Mouse (Mus musculus): ENCODE data around the gene Paf1. TPM values are rescaled to one million over a fixed set of nuclear protein-coding genes. Genes with fewer than 3 reads are reported as not detected.

The Paf1 gene
- total and polyA plus RNA-seq, 3 experiments = 53.5 to 645 (median 99.9) TPM

- TF ChIP-seq MAX (IDR thresholded peaks at IDR 0.05; ENCODE audit: low read length) = no peak
- TF ChIP-seq KAT2A (conservative IDR thresholded peaks at IDR 0.05; ENCODE audit: low read depth, low read length) = no peak
- TF ChIP-seq SMC3 (IDR thresholded peaks at IDR 0.05; ENCODE audit: low read depth, low read length) = peak; percentile 29; the same call in 1 of the 2 replicates
- TF ChIP-seq RCOR1 (IDR thresholded peaks at IDR 0.05; ENCODE audit: low read depth, low read length) = no peak
- no peak for TF ChIP-seq RAD21 (IDR thresholded peaks at IDR 0.05; ENCODE audit: low read depth, low read length)
- TF ChIP-seq CHD1 (IDR thresholded peaks at IDR 0.05; ENCODE audit: low read depth, low read length) = no peak
- no peak for TF ChIP-seq ZC3H11A (IDR thresholded peaks at IDR 0.05; ENCODE audit: low read depth, low read length)
- peak; percentile 62 for TF ChIP-seq SIN3A (IDR thresholded peaks at IDR 0.05; ENCODE audit: low read length)
- no peak for TF ChIP-seq MYB (IDR thresholded peaks at IDR 0.05; ENCODE audit: low read depth, low read length)
- TF ChIP-seq MYC (IDR thresholded peaks at IDR 0.05; ENCODE audit: low read depth, low read length) = no peak
- no peak for TF ChIP-seq ZKSCAN1 (IDR thresholded peaks at IDR 0.05; ENCODE audit: low read depth, low read length)
- TF ChIP-seq GABPA (IDR thresholded peaks at IDR 0.05; ENCODE audit: low read depth, low read length) = no peak
- TF ChIP-seq CHD2 (IDR thresholded peaks at IDR 0.05; ENCODE audit: low read length) = peak; percentile 66
- no peak for TF ChIP-seq TAL1 (IDR thresholded peaks at IDR 0.05; ENCODE audit: low read length)
- peak; percentile 44 to 66; a peak in 3 of 4 replicates for TF ChIP-seq POLR2A (IDR thresholded peaks at IDR 0.05; ENCODE audit: control insufficient read depth in 1 of 2, insufficient read depth in 1 of 2, low read depth in 1 of 2, low read length in 2 of 2, poor library complexity in 1 of 2)
- TF ChIP-seq JUND (IDR thresholded peaks at IDR 0.05; ENCODE audit: low read depth, low read length) = no peak
- TF ChIP-seq ZMIZ1 (IDR thresholded peaks at IDR 0.05; ENCODE audit: low read depth, low read length) = no peak
- TF ChIP-seq POLR2AphosphoS2 (IDR thresholded peaks at IDR 0.05; ENCODE audit: low read length) = no peak
- peak; percentile 45; the same call in 1 of the 2 replicates for TF ChIP-seq NRF1 (IDR thresholded peaks at IDR 0.05; ENCODE audit: insufficient read depth, low read depth, low read length, poor library complexity, severe bottlenecking)
Measured at GRCm38 (mm10) chr7:28436271-28436904, 43.6 kb downstream of the Paf1 start (continued).

GRCm38 (mm10) chr7:28436932-28437570 is 44.3 kb downstream of the Paf1 start, which contains the start of gene Gmfg:
TSS of gene Gmfg (plus strand) at chr7:28437447.
- Histone ChIP-seq H3K4me1 (ENCODE audit: control insufficient read depth in 1 of 2, insufficient read depth in 2 of 2, low read length in 2 of 2) (peaks cover 28 to 47% of the 10 kb centered on the region in 2 experiments), H3K9ac (ENCODE audit: control insufficient read depth, low read depth, low read length, poor library complexity, severe bottlenecking) (peak within 1 kb of the TSS; percentile 72)
- peak; percentile 55 for TF ChIP-seq ZC3H11A (IDR thresholded peaks at IDR 0.05; ENCODE audit: low read depth, low read length)
- TF ChIP-seq MEF2A (IDR thresholded peaks at IDR 0.05; ENCODE audit: extremely low read depth, insufficient replicate concordance, low read depth, low read length, poor library complexity, severe bottlenecking) = no peak
- no peak; the same call in 1 of the 2 replicates for TF ChIP-seq NELFE (IDR thresholded peaks at IDR 0.05; ENCODE audit: low read depth, low read length)
- TF ChIP-seq POLR2AphosphoS2 (IDR thresholded peaks at IDR 0.05; ENCODE audit: low read length) = no peak
- TF ChIP-seq JUND (IDR thresholded peaks at IDR 0.05; ENCODE audit: low read depth, low read length) = no peak
- TF ChIP-seq ELF1 (IDR thresholded peaks at IDR 0.05; ENCODE audit: low read depth, low read length) = no peak
- peak; percentile 13 for TF ChIP-seq SIN3A (IDR thresholded peaks at IDR 0.05; ENCODE audit: low read length)
- no peak for TF ChIP-seq MYC (IDR thresholded peaks at IDR 0.05; ENCODE audit: low read depth, low read length)
- TF ChIP-seq MAZ (IDR thresholded peaks at IDR 0.05; ENCODE audit: low read depth, low read length) = 0 out of 2 replicates have a peak, but pooled peaks have one; percentile 7
- no peak for TF ChIP-seq MAFK (IDR thresholded peaks at IDR 0.05; ENCODE audit: borderline replicate concordance, low read depth, low read length)
- TF ChIP-seq BHLHE40 (IDR thresholded peaks at IDR 0.05; ENCODE audit: borderline replicate concordance, low read depth, low read length) = no peak
- peak; percentile 71 to 93 (median 80) for TF ChIP-seq CTCF (IDR thresholded peaks at IDR 0.05 in 2 of 3, conservative IDR thresholded peaks at IDR 0.05 in 1 of 3; ENCODE audit: control insufficient read depth in 1 of 3, insufficient read depth in 1 of 3, low read depth in 2 of 3, low read length in 3 of 3, poor library complexity in 1 of 3, severe bottlenecking in 1 of 3)
- TF ChIP-seq USF2 (IDR thresholded peaks at IDR 0.05; ENCODE audit: borderline replicate concordance in 1 of 2, insufficient read depth in 1 of 2, low read depth in 1 of 2, low read length in 2 of 2) = no peak
- no peak for TF ChIP-seq CHD1 (IDR thresholded peaks at IDR 0.05; ENCODE audit: low read depth, low read length)
- TF ChIP-seq ETS1 (IDR thresholded peaks at IDR 0.05; ENCODE audit: low read depth, low read length) = peak; percentile 43; the same call in 1 of the 2 replicates
- TF ChIP-seq E2F4 (IDR thresholded peaks at IDR 0.05; ENCODE audit: borderline replicate concordance, low read depth, low read length) = no peak
- TF ChIP-seq SMC3 (IDR thresholded peaks at IDR 0.05; ENCODE audit: low read depth, low read length) = peak; percentile 81
- TF ChIP-seq ZNF384 (IDR thresholded peaks at IDR 0.05; ENCODE audit: low read depth, low read length) = no peak
- TF ChIP-seq RAD21 (IDR thresholded peaks at IDR 0.05; ENCODE audit: low read depth, low read length) = peak; percentile 70
- peak; percentile 50 for TF ChIP-seq MAX (IDR thresholded peaks at IDR 0.05; ENCODE audit: low read length)
- TF ChIP-seq TAL1 (IDR thresholded peaks at IDR 0.05; ENCODE audit: low read length) = no peak
- peak; percentile 25 to 57; a peak in 2 of 4 replicates for TF ChIP-seq POLR2A (IDR thresholded peaks at IDR 0.05; ENCODE audit: control insufficient read depth in 1 of 2, insufficient read depth in 1 of 2, low read depth in 1 of 2, low read length in 2 of 2, poor library complexity in 1 of 2)

More at GRCm38 (mm10) chr7:28436932-28437570, 44.3 kb downstream of the Paf1 start, which contains the start of gene Gmfg:
- Histone ChIP-seq H3K79me2 (ENCODE audit: control insufficient read depth, insufficient read depth, low read length, poor library complexity) (peaks cover 7% of the 10 kb centered on the region), H3K27me3 (ENCODE audit: control insufficient read depth in 1 of 2, insufficient read depth in 2 of 2, low read length in 2 of 2) (no peaks in the 10 kb centered on the region), H3K9me3 (replicated peaks; ENCODE audit: insufficient read depth, low read length) (no peaks in the 10 kb centered on the region), H3K27ac (ENCODE audit: control insufficient read depth, low read depth, low read length) (peak within 1 kb of the TSS; percentile 83), H3K4me3 (ENCODE audit: control insufficient read depth in 1 of 2, insufficient read depth in 1 of 2, low read depth in 2 of 2, low read length in 2 of 2) (peak within 1 kb of the TSS; percentile 65 to 78), H3K36me3 (ENCODE audit: control insufficient read depth in 1 of 2, insufficient read depth in 2 of 2, low read length in 2 of 2) (peaks cover 0 to 51% of the 10 kb centered on the region in 2 experiments; a peak in 2 of 4 replicates)
- DNase-seq (ENCODE audit: low read depth, low spot score) = peak; percentile 96

All from MEL (cell line).